Mouse (Mus musculus): Measurements from ENCODE around the gene Pabpc1l.

Gene Pabpc1l

DNA sequence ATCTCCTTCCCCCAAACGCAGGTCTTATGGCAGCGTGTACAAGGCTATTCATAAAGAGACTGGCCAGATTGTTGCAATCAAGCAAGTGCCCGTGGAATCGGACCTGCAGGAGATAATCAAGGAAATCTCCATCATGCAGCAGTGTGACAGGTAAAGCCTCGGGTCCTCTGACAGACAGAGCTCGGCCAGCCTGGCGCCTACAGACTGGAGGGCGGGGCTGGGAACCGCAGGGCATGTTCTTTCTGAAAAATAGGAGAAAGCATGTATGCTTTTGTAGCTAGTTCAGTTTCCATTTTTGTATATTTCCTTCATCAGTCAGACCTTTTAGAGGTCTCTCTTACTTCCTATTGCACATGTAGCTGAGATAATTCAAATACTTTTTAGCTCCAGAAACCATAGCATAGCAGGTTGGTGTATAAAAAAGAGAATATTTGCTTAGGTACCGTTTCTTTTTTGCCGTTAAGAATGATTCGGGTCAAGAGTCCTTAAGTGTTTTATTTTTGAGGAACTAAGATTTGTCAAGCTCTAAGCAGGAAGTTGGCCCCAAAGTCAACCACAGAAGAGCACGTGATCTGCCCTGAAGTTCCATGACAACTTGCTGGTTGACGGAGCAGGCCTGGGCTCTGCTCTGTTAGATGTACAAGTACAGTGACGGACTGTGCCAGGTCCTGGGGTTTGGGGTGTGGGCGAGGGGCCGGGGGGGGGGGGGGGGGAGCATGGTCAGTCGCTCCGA, 58.5 kb downstream of the Pabpc1l start:
- in situ Hi-C loops (cut with MboI, MseI), result loop anchor here (25.0 kb wide), 1 partner anchor 446 kb away; the partner anchor contains the start of gene Serinc3

DNA sequence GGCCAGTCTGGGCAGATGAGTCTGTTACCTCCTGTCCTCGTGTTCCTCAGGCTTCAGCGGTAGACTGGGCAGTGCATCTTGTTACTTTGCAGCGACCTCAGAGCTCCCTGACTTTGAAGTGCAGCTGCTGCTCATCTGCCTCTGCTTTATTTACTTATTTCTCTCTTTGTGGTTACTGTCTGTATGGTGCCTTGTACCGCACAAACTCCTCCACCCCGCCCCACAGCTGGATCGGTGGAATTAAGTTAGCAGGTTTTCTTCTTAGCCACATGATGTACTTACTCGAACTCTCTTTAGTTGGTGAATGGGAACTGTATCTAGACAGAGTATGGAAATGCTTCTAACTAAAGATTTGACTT, 59.1 kb downstream of the Pabpc1l start:
- in situ Hi-C loops (cut with MboI, MseI), result loop anchor here (25.0 kb wide), 1 partner anchor 447 kb away; the partner anchor contains the start of gene Serinc3

- in situ Hi-C loops (cut with MboI, MseI), result loop anchor here (25.0 kb wide), 1 partner anchor 450 kb away; the partner anchor contains the start of gene Serinc3
Measured at GRCm38 (mm10) chr2:164087416-164088017, 62.3 kb downstream of the Pabpc1l start.

- in situ Hi-C loops (cut with MboI, MseI), result loop anchor here (25.0 kb wide), 1 partner anchor 452 kb away; the partner anchor contains the start of gene Serinc3
Measured at GRCm38 (mm10) chr2:164089508-164089907, 64.3 kb downstream of the Pabpc1l start.

DNA sequence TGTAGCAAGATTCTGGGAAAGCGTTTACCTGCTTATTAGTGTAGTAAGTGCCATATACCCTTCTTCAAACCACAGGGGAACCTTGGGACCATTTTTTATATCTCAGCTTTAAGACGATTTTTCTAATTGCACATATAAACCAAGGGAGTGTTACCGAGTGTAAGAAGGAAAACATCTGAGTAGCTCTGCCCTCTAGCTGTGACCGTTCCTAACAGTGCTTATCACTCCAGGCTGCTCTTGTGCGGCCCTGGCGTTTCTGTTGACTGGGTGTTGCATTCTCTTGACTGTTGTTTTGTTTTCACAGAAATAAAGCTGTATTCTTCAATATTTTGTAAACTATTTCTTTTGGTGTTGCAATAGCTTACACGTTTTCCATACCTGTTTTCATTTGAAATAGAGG, 68.9 kb downstream of the Pabpc1l start:
- in situ Hi-C loops (cut with MboI, MseI), result loop anchor here (25.0 kb wide), 1 partner anchor 457 kb away; the partner anchor contains the start of gene Serinc3

- in situ Hi-C loops (cut with MboI, MseI), result loop anchor here (25.0 kb wide), 1 partner anchor 461 kb away; the partner anchor contains the start of gene Serinc3
Measured at GRCm38 (mm10) chr2:164098603-164099250, 73.5 kb downstream of the Pabpc1l start.
